Mouse (Mus musculus) cerebellum, adult 2 months (tissue): ENCODE results near the gene Tcf15.

Experiments used
- CTCF ChIP-seq: fragments of 200-500 bp; IDR thresholded peaks from 2 replicates; pipeline ENCODE4 v1.5.1; 2011; ENCODE audit warnings: low read depth, mild to moderate bottlenecking, control low read depth, low read length, moderate library complexity, borderline replicate concordance; ENCODE audit not compliant: insufficient read depth
- POLR2A ChIP-seq: fragments of 200-500 bp; IDR thresholded peaks from 2 replicates; pipeline ENCODE4 v1.6.1; 2011; ENCODE audit warnings: low read length, control low read depth, borderline replicate concordance; ENCODE audit not compliant: insufficient read depth

DNA sequence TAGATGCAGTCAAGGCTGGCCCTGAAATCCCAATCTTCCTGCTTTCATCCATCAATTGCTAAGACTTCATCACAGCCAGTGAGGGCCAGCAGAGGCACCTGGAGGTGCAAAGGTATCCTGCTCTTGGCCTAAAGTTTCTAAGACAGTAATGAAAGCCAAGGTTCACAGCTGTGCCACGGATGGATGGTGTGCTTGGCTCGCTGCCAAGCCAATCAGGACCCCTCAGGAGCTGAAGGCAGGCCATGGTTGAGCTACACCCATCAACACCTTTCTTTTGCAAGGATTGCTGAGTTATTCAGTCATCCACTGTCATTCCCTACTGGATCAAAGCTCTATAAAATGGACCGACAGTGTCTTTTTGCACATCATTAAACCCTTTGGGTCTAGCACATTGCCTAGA is 43.8 kb upstream of the Tcf15 start:
- no peak for TF ChIP-seq CTCF
- no peak for TF ChIP-seq POLR2A
